21 mouse cellular contexts compared by ENCODE assay signal in the genomic region with DNA sequence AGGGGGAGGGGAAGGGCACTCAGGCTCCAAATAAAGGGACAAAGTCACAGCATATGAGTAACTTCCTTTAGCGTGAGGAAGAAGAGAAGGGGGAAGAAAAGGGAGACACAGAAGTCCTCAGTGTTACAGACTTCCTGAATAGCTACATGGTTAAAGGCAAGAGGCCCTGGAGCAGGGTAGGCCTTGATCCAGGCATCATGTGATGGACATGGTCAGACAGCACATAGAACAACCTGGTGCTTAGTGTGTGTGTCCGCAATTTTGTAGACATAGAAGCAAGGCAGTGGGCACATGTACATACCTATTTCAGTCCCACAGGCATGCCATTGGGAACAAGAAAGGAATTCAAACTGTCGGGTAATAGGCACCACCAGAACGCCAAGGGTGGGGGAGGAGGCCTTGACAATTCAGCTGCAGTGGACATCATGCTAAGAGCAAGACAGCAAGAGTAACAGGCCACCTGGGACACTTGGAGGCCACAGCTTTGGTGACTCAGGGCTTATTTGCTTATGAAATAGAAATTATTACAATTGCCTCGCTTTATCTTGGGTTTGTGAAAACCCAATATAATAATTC.
DNase-seq lines count a peak whose midpoint lies in the region; ATAC-seq and TF ChIP-seq lines count a peak whose summit lies in the region.
"Had no signal": no experiment of that assay in that cellular context is flagged by ENCODE, and none has a peak within 500 bp of the region (broad histone marks: within the 10 kb centered on the region; RNA-seq: fewer than 3 reads in every experiment).

No protein-coding gene starts in this region.

- no peak for TF ChIP-seq POLR2A in olfactory bulb, adult 2 months (IDR thresholded peaks at IDR 0.05; ENCODE audit: insufficient read depth, low read depth, low read length)

- no peaks in the 10 kb centered on the region for H3K9me3 ChIP-seq in neural tube, embryonic 11.5 days (ENCODE audit: control insufficient read depth, low read length)
- H3K9me3 ChIP-seq in forebrain, embryonic 16.5 days (ENCODE audit: control insufficient read depth, low read length) = no peaks in the 10 kb centered on the region; the same call in 1 of the 2 replicates
- H3K9me3 ChIP-seq in heart, embryonic 11.5 days (replicated peaks; ENCODE audit: control insufficient read depth, low read length) = peaks cover 4% of the 10 kb centered on the region; the same call in 1 of the 2 replicates
- H3K9me3 ChIP-seq: embryonic facial prominence, embryonic 10.5 days; heart, embryonic 10.5 days; heart, embryonic 15.5 days had no signal

- ATAC-seq in neural tube, embryonic 11.5 days (ENCODE audit: insufficient read depth, low FRiP score, low TSS enrichment) = 0 out of 2 replicates have a peak, but pooled peaks have one; percentile 20
- 0 out of 2 replicates have a peak, but pooled peaks have one; percentile 16 for ATAC-seq in forebrain, embryonic 16.5 days
- no peak for ATAC-seq in heart, embryonic 11.5 days (replicated peaks; ENCODE audit: insufficient number of reproducible peaks, low FRiP score, low TSS enrichment)
- ATAC-seq: hindbrain, embryonic 16.5 days; Patski had no signal

- 73% methylated on average over 5 of the region's 5 CpGs for WGBS in neural tube, embryonic 11.5 days
- WGBS in forebrain, embryonic 16.5 days = 48% methylated on average over 5 of the region's 5 CpGs
- WGBS in olfactory bulb, adult 2 months = 53% methylated on average over 5 of the region's 5 CpGs
- WGBS in heart, embryonic 11.5 days (ENCODE audit: insufficient replicate concordance) = 72% methylated on average over 5 of the region's 5 CpGs

- H3K27me3 ChIP-seq in neural tube, embryonic 11.5 days (ENCODE audit: control insufficient read depth, insufficient read depth, low read length) = no peaks in the 10 kb centered on the region
- no peaks in the 10 kb centered on the region for H3K27me3 ChIP-seq in forebrain, embryonic 16.5 days (replicated peaks; ENCODE audit: control insufficient read depth, insufficient read depth, low read length)
- H3K27me3 ChIP-seq in heart, embryonic 11.5 days (ENCODE audit: control insufficient read depth, insufficient read depth, low read length) = no peaks in the 10 kb centered on the region
- H3K27me3 ChIP-seq: CH12.LX; heart, embryonic 15.5 days; Patski had no signal

- H3K4me2 ChIP-seq in neural tube, embryonic 11.5 days (ENCODE audit: low read depth) = no peak overlapping the region
- H3K4me2 ChIP-seq in forebrain, embryonic 16.5 days (ENCODE audit: low read length) = no peak overlapping the region
- H3K4me2 ChIP-seq in heart, embryonic 11.5 days = no peak overlapping the region
- H3K4me2 ChIP-seq: heart, embryonic 15.5 days had no signal

- TF ChIP-seq CTCF in olfactory bulb, adult 2 months (IDR thresholded peaks at IDR 0.05; ENCODE audit: insufficient read depth, low read depth, low read length) = no peak

- H3K27ac ChIP-seq in neural tube, embryonic 11.5 days (ENCODE audit: low read depth, low read length) = no peak overlapping the region
- H3K27ac ChIP-seq in forebrain, embryonic 16.5 days (ENCODE audit: low read length) = no peak overlapping the region
- peak overlapping the region; percentile 23; the same call in 1 of the 2 replicates for H3K27ac ChIP-seq in olfactory bulb, adult 2 months (ENCODE audit: insufficient read depth, low read depth, low read length)
- no peak overlapping the region for H3K27ac ChIP-seq in heart, embryonic 11.5 days (ENCODE audit: low read depth, low read length)
- H3K27ac ChIP-seq: embryonic facial prominence, embryonic 10.5 days; heart, embryonic 10.5 days; heart, embryonic 15.5 days had no signal

- no peak overlapping the region for H3K9ac ChIP-seq in neural tube, embryonic 11.5 days (ENCODE audit: low read length)
- H3K9ac ChIP-seq in forebrain, embryonic 16.5 days (replicated peaks; ENCODE audit: low read depth, low read length) = no peak overlapping the region
- H3K9ac ChIP-seq in heart, embryonic 11.5 days (ENCODE audit: low read depth, low read length) = no peak overlapping the region
- H3K9ac ChIP-seq: heart, embryonic 15.5 days had no signal

- DNase-seq in heart, adult 11 months = peak; percentile 89
- no peak for DNase-seq in heart, adult 18-20 months
- DNase-seq in neural tube, embryonic 11.5 days (ENCODE audit: low spot score) = no peak
- no peak for DNase-seq in neural tube, embryonic 10.5 days (ENCODE audit: extremely low spot score, low spot score)
- DNase-seq in T-cell, adult 2 months (ENCODE audit: low spot score) = no peak
- DNase-seq: adrenal gland, adult 2 months; adrenal gland, postnatal 25 days; cerebellum, adult 18-20 months; cerebellum, adult 9-11 months; gastrocnemius, postnatal 14 days; heart, postnatal 14 days; kidney, adult 11 months had no signal

- H3K36me3 ChIP-seq in neural tube, embryonic 11.5 days (ENCODE audit: control insufficient read depth, insufficient read depth, low read length) = no peaks in the 10 kb centered on the region
- no peaks in the 10 kb centered on the region for H3K36me3 ChIP-seq in forebrain, embryonic 16.5 days (ENCODE audit: control insufficient read depth, insufficient read depth)
- no peaks in the 10 kb centered on the region for H3K36me3 ChIP-seq in heart, embryonic 11.5 days (ENCODE audit: control insufficient read depth, insufficient read depth, low read length)
- H3K36me3 ChIP-seq: embryonic facial prominence, embryonic 10.5 days; heart, embryonic 10.5 days; heart, embryonic 15.5 days had no signal

- H3K4me1 ChIP-seq in neural tube, embryonic 11.5 days (ENCODE audit: control insufficient read depth, insufficient read depth, low read length) = no peaks in the 10 kb centered on the region
- no peaks in the 10 kb centered on the region; the same call in 1 of the 2 replicates for H3K4me1 ChIP-seq in forebrain, embryonic 16.5 days (replicated peaks; ENCODE audit: control insufficient read depth, insufficient read depth, low read length)
- H3K4me1 ChIP-seq in olfactory bulb, adult 2 months (ENCODE audit: control insufficient read depth, insufficient read depth, low read length) = peaks cover 8% of the 10 kb centered on the region
- no peaks in the 10 kb centered on the region for H3K4me1 ChIP-seq in heart, embryonic 11.5 days (ENCODE audit: control insufficient read depth, insufficient read depth, low read length)
- H3K4me1 ChIP-seq: heart, embryonic 15.5 days had no signal

- H3K4me3 ChIP-seq in neural tube, embryonic 11.5 days (ENCODE audit: low read depth, low read length) = no peak overlapping the region
- H3K4me3 ChIP-seq in forebrain, embryonic 16.5 days (replicated peaks; ENCODE audit: low read length) = no peak overlapping the region
- no peak overlapping the region for H3K4me3 ChIP-seq in olfactory bulb, adult 2 months (ENCODE audit: insufficient read depth, low read depth, low read length)
- H3K4me3 ChIP-seq in heart, embryonic 11.5 days (ENCODE audit: low read depth, low read length) = no peak overlapping the region
- H3K4me3 ChIP-seq: embryonic facial prominence, embryonic 10.5 days; heart, embryonic 10.5 days; heart, embryonic 15.5 days had no signal
